Mouse (Mus musculus): ENCODE measurements around the gene Fam120a. TPM values are rescaled to one million over a fixed set of nuclear protein-coding genes. Genes with fewer than 3 reads are reported as not detected.

The Fam120a gene
- polyA plus RNA-seq (2014; fragmentation: Nextera tagmentation; extraction: Ambion mirVana), result 20.2 and 22.7 TPM in 2 replicates

GRCm38 (mm10) chr13:48967956-48968749, at the start of gene Fam120a:
Fam120a (minus strand) TSS chr13:48968017.
- no peaks in the 10 kb centered on the region for H3K27me3 ChIP-seq (ENCODE audit: control insufficient read depth, insufficient read depth, low read length)
- peak within 1 kb of the TSS; percentile 91 for H3K4me3 ChIP-seq (ENCODE audit: low read depth, low read length)
- WGBS, result under 1% methylated on average over 92 of the region's 116 CpGs
- no peaks in the 10 kb centered on the region for H3K9me3 ChIP-seq (ENCODE audit: control insufficient read depth, low read length)
- H3K4me1 ChIP-seq (ENCODE audit: control insufficient read depth, insufficient read depth, low read length), result peaks cover 20% of the 10 kb centered on the region; the same call in 1 of the 2 replicates
- H3K36me3 ChIP-seq (ENCODE audit: control insufficient read depth, insufficient read depth, low read length), result peaks cover 2% of the 10 kb centered on the region; the same call in 1 of the 2 replicates
- H3K4me2 ChIP-seq (ENCODE audit: low read depth, severe bottlenecking), result peak within 1 kb of the TSS; percentile 91
- ATAC-seq (ENCODE audit: insufficient number of reproducible peaks, low FRiP score, low TSS enrichment, low read depth) (peak; percentile 89), DNase-seq (ENCODE audit: low spot score) (peak; percentile 81)
- peak within 1 kb of the TSS; percentile 95 for H3K27ac ChIP-seq (replicated peaks; ENCODE audit: low read depth, low read length)
- peak within 1 kb of the TSS; percentile 90 for H3K9ac ChIP-seq (ENCODE audit: low read length)

- Histone ChIP-seq H3K4me2 (ENCODE audit: low read depth, severe bottlenecking) (no peak overlapping the region), H3K4me1 (ENCODE audit: control insufficient read depth, insufficient read depth, low read length) (peaks cover 9% of the 10 kb centered on the region; the same call in 1 of the 2 replicates), H3K27ac (replicated peaks; ENCODE audit: low read depth, low read length) (no peak overlapping the region), H3K9ac (ENCODE audit: low read length) (no peak overlapping the region), H3K9me3 (ENCODE audit: control insufficient read depth, low read length) (no peaks in the 10 kb centered on the region; the same call in 1 of the 2 replicates), H3K27me3 (ENCODE audit: control insufficient read depth, insufficient read depth, low read length) (no peaks in the 10 kb centered on the region), H3K4me3 (ENCODE audit: low read depth, low read length) (no peak overlapping the region), H3K36me3 (ENCODE audit: control insufficient read depth, insufficient read depth, low read length) (no peaks in the 10 kb centered on the region)
- ATAC-seq (ENCODE audit: insufficient number of reproducible peaks, low FRiP score, low TSS enrichment, low read depth) (no peak), DNase-seq (ENCODE audit: low spot score) (no peak)
- WGBS, result 97% methylated on average over 1 of the region's 1 CpGs
Measured at GRCm38 (mm10) chr13:49017375-49017774, 49.6 kb upstream of the Fam120a start.

GRCm38 (mm10) chr13:49016311-49016761, 48.5 kb upstream of the Fam120a start:
- Histone ChIP-seq H3K4me3 (ENCODE audit: low read depth, low read length) (peak overlapping the region; percentile 16), H3K36me3 (ENCODE audit: control insufficient read depth, insufficient read depth, low read length) (no peaks in the 10 kb centered on the region), H3K9ac (ENCODE audit: low read length) (peak overlapping the region; percentile 37; the same call in 1 of the 2 replicates), H3K27me3 (ENCODE audit: control insufficient read depth, insufficient read depth, low read length) (no peaks in the 10 kb centered on the region), H3K4me2 (ENCODE audit: low read depth, severe bottlenecking) (peak overlapping the region; percentile 55), H3K27ac (replicated peaks; ENCODE audit: low read depth, low read length) (no peak overlapping the region; the same call in 1 of the 2 replicates), H3K4me1 (ENCODE audit: control insufficient read depth, insufficient read depth, low read length) (peaks cover 9% of the 10 kb centered on the region; the same call in 1 of the 2 replicates), H3K9me3 (ENCODE audit: control insufficient read depth, low read length) (no peaks in the 10 kb centered on the region; the same call in 1 of the 2 replicates)
- ATAC-seq (ENCODE audit: insufficient number of reproducible peaks, low FRiP score, low TSS enrichment, low read depth) (peak; percentile 72), DNase-seq (ENCODE audit: low spot score) (peak; percentile 73)
- 5% methylated on average over 16 of the region's 16 CpGs for WGBS

- Histone ChIP-seq H3K36me3 (ENCODE audit: control insufficient read depth, insufficient read depth, low read length) (no peaks in the 10 kb centered on the region), H3K4me2 (ENCODE audit: low read depth, severe bottlenecking) (peak overlapping the region; percentile 55), H3K27ac (replicated peaks; ENCODE audit: low read depth, low read length) (peak overlapping the region; percentile 43; the same call in 1 of the 2 replicates), H3K9me3 (ENCODE audit: control insufficient read depth, low read length) (no peaks in the 10 kb centered on the region; the same call in 1 of the 2 replicates), H3K4me3 (ENCODE audit: low read depth, low read length) (peak overlapping the region; percentile 16), H3K27me3 (ENCODE audit: control insufficient read depth, insufficient read depth, low read length) (no peaks in the 10 kb centered on the region), H3K9ac (ENCODE audit: low read length) (peak overlapping the region; percentile 37; the same call in 1 of the 2 replicates), H3K4me1 (ENCODE audit: control insufficient read depth, insufficient read depth, low read length) (peaks cover 9% of the 10 kb centered on the region; the same call in 1 of the 2 replicates)
- DNase-seq (ENCODE audit: low spot score) (peak; percentile 74), ATAC-seq (ENCODE audit: insufficient number of reproducible peaks, low FRiP score, low TSS enrichment, low read depth) (peak; percentile 37; the same call in 1 of the 2 replicates)
- 3% methylated on average over 30 of the region's 30 CpGs for WGBS
Measured at GRCm38 (mm10) chr13:49015366-49016306, 47.8 kb upstream of the Fam120a start.

GRCm38 (mm10) chr13:49013206-49013794, 45.5 kb upstream of the Fam120a start:
- H3K27me3 ChIP-seq (ENCODE audit: control insufficient read depth, insufficient read depth, low read length), result no peaks in the 10 kb centered on the region
- DNase-seq (ENCODE audit: low spot score) (no peak), ATAC-seq (ENCODE audit: insufficient number of reproducible peaks, low FRiP score, low TSS enrichment, low read depth) (no peak)
- 74% methylated on average over 5 of the region's 5 CpGs for WGBS
- no peak overlapping the region for H3K4me3 ChIP-seq (ENCODE audit: low read depth, low read length)
- no peak overlapping the region for H3K9ac ChIP-seq (ENCODE audit: low read length)
- H3K36me3 ChIP-seq (ENCODE audit: control insufficient read depth, insufficient read depth, low read length), result no peaks in the 10 kb centered on the region
- H3K9me3 ChIP-seq (ENCODE audit: control insufficient read depth, low read length), result no peaks in the 10 kb centered on the region; the same call in 1 of the 2 replicates
- peaks cover 9% of the 10 kb centered on the region; the same call in 1 of the 2 replicates for H3K4me1 ChIP-seq (ENCODE audit: control insufficient read depth, insufficient read depth, low read length)
- H3K27ac ChIP-seq (replicated peaks; ENCODE audit: low read depth, low read length), result no peak overlapping the region
- no peak overlapping the region for H3K4me2 ChIP-seq (ENCODE audit: low read depth, severe bottlenecking)

GRCm38 (mm10) chr13:49001691-49002090, 33.9 kb upstream of the Fam120a start:
- 64% methylated on average over 3 of the region's 3 CpGs for WGBS
- DNase-seq (ENCODE audit: low spot score) (no peak), ATAC-seq (ENCODE audit: insufficient number of reproducible peaks, low FRiP score, low TSS enrichment, low read depth) (no peak)
- H3K27ac ChIP-seq (replicated peaks; ENCODE audit: low read depth, low read length), result no peak overlapping the region
- no peaks in the 10 kb centered on the region for H3K36me3 ChIP-seq (ENCODE audit: control insufficient read depth, insufficient read depth, low read length)
- no peak overlapping the region for H3K9ac ChIP-seq (ENCODE audit: low read length)
- H3K4me2 ChIP-seq (ENCODE audit: low read depth, severe bottlenecking), result no peak overlapping the region
- H3K4me3 ChIP-seq (ENCODE audit: low read depth, low read length), result no peak overlapping the region
- H3K27me3 ChIP-seq (ENCODE audit: control insufficient read depth, insufficient read depth, low read length), result no peaks in the 10 kb centered on the region
- no peaks in the 10 kb centered on the region for H3K9me3 ChIP-seq (ENCODE audit: control insufficient read depth, low read length)
- H3K4me1 ChIP-seq (ENCODE audit: control insufficient read depth, insufficient read depth, low read length), result no peaks in the 10 kb centered on the region

GRCm38 (mm10) chr13:48998591-48998990, 30.8 kb upstream of the Fam120a start:
- DNase-seq (ENCODE audit: low spot score) (peak; percentile 77), ATAC-seq (ENCODE audit: insufficient number of reproducible peaks, low FRiP score, low TSS enrichment, low read depth) (no peak)
- no peaks in the 10 kb centered on the region for H3K27me3 ChIP-seq (ENCODE audit: control insufficient read depth, insufficient read depth, low read length)
- WGBS, result 7% methylated on average over 6 of the region's 6 CpGs
- no peak overlapping the region for H3K4me2 ChIP-seq (ENCODE audit: low read depth, severe bottlenecking)
- no peak overlapping the region for H3K27ac ChIP-seq (replicated peaks; ENCODE audit: low read depth, low read length)
- no peak overlapping the region for H3K9ac ChIP-seq (ENCODE audit: low read length)
- no peak overlapping the region for H3K4me3 ChIP-seq (ENCODE audit: low read depth, low read length)
- H3K36me3 ChIP-seq (ENCODE audit: control insufficient read depth, insufficient read depth, low read length), result no peaks in the 10 kb centered on the region
- no peaks in the 10 kb centered on the region for H3K9me3 ChIP-seq (ENCODE audit: control insufficient read depth, low read length)
- peaks cover 4% of the 10 kb centered on the region; the same call in 1 of the 2 replicates for H3K4me1 ChIP-seq (ENCODE audit: control insufficient read depth, insufficient read depth, low read length)
